Mouse (Mus musculus) liver, adult (tissue): ENCODE results near the gene Spag7.

Experiments used
- GATA4 ChIP-seq: IDR thresholded peaks from 2 replicates; pipeline ENCODE4 v1.6.1; 2014; ENCODE audit warnings: mild to moderate bottlenecking, low read length; ENCODE audit not compliant: insufficient replicate concordance

Gene Spag7

DNA sequence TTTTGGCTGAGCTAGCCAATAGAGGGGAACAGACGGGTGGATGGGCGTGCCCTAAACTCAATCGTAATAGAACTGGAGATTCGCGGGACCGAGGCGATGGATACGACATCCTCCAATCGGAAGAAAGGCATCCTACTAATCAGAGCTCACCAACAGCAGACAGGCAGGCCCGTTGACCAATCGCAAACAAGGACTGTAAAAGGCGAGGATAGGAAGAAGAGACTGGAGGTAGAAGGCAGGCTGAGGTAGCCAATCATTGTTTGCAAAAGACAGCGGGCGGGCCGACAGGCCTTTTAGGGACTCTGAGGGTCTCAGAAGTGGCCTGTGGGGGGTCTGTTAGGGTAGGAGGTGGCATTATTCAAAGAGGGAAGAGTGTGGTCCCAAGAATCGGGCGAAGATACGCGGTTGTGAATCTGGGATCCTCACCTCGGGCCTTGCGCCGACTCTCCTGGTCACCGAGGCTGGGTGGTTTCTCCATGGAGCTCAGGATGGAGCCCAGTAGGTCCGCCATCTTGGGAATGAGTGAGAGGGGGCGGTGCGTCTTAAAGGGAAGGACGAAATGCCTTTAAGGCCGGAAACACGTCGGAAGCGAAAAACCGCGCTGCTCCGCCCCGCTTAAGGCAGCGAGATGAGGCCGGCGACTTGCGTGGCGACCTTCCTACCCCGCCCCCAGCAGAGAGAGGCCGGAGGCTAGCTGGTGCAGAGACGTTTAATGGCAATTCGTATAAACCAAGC, at the start of gene Spag7:
Gene Spag7 (minus strand): TSS at position 646 of the 735 bp plus-strand sequence.
- TF ChIP-seq GATA4, result no peak

DNA sequence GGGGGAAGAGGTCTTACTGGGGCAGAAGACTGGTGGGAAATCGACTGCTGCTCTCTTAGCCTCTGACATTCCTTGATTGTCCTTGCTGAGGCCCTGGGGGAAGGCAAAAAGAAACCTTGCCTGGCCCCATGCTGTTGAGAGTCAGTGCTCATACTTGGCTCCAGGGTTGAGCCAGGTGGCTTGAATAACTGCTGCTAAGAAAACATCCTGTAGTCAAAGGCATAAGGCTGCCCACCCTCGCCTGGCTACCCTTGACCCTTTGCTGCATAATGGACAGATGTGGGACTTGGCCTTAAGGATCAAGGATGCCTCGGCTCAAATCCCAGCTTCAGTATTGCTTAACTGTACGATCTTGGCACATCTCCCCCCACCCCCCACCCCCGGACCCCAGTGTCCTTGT, 49.3 kb upstream of the Spag7 start:
- no peak for TF ChIP-seq GATA4

DNA sequence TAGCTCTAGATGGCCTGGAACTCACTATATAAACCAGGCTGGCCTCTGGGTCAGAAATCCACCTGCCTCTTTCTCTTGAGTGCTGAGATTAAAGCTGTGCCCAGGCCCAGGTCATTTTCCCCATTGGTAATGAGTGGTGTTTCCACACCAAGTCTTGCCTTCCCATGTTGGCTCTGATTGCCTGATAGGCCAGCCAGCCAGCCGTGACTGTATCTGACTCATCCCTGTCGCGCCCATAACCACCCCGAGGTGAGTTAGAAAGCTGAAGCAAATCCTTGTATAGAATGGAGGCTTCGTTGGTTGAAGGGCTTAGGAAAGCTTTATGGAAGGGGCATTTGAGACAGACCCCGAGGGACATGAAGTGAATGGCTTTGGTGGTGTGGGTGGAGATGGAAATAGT, 46.6 kb upstream of the Spag7 start:
- TF ChIP-seq GATA4, result no peak

DNA sequence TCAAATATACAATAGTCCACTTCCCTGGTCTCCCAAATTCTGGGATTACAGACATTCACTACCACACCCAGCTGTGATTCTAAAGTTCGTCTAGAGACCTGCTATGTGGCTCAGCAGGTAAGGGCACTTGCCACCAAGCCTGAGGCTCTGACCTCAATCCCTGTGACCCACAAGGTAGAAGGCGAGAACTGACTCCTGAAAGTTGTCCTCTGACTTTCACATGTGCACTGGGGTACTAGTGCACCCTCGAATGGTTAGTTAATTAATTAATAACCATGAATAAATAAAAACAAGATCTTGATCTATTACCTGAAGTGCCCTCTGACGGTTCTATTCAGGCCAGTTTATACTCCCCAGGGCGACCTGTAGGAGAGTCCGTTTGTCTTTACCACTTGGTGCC, 44.0 kb upstream of the Spag7 start:
- no peak for TF ChIP-seq GATA4

DNA sequence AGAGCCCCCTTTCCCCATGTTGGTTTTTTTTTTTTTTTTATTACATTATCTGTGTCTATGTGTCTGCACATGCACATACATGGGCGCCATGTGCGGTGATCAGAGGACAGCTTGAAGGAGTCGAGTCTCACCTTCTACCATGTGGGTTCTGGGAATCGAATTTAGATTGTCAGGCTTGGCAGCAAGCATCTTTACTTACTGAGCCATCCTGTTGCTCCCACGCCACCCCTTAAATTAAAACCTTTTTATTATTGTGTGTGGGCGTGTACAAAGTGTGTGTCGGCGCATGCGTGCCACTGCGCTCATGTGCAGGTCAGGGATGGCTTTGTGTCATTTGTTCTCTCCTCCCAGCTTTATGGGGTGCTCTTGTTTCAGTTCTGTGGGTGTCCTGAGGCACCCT, 41.8 kb upstream of the Spag7 start:
- TF ChIP-seq GATA4, result no peak

DNA sequence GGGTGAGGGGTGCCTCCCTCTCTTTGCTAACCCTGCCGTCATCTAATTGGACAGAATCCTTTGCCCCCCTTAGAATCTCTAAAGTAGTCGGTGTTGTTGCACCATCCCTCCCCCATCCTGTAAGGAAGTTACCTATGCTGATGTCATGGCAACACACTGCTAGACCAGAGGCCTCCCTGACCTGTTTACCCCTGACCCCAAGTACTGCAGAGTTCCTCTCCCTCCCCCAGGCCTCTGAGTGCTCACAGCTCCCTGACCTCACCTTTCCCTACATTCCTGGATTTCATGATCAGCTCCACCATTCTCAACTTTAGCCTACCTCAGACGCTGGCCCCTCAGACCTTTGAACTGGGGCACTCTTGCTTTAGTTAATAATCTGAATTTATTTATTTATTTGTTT, 36.9 kb upstream of the Spag7 start:
- no peak for TF ChIP-seq GATA4

DNA sequence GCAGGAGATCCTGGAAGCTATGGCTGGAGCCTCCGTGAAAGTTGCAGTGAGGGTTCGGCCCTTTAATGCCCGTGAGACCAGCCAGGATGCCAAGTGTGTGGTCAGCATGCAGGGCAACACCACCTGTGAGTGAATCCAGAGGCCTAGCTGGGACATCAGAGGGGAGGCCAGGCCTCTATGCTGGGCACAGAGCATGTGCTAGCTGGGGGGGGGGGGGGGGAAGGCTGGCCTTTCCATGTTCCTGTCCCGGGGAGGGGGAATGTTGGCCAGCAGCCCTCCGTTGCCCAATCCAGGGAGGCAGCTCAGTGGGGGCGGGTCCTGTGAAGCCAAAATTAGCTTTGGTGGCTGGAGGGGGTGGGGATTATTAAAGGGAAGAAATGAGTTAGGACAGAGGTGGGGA, 33.6 kb upstream of the Spag7 start:
- TF ChIP-seq GATA4, result no peak

DNA sequence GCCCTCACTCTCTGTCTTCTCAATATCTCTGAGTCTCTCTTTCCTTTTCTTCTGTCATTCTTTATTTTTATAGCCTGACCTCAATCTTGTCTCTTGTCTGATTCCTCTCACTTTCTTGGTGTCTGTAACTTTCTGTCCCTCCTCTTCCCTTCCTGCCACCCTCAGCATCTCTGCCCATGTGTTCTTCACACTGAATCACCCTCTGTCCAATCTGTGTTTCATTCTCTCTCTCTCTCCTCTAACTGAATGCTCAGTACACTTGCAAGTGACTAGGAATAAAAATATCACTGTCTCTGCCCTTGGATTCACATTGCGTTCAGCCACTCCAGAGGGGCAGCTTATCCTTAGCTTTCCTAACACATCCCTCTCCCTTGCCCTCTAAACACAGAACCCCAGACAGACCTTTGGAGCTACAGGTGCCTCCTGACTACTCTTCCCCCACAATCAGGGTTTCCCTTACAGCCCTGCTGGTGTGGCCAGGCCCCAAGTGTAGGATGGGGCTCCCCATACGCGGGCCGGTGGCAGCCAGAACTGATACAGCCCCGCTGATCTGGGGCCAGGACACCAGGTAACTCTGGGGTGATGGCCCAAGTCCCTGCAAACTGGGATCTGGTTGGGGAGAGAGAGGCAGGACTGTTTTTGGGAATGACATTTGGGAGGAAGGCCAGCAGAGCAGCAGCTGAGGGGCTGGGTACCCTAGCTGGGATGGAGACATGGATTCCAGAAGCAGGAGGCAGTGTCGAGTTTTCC, 32.9 kb upstream of the Spag7 start:
- no peak for TF ChIP-seq GATA4

DNA sequence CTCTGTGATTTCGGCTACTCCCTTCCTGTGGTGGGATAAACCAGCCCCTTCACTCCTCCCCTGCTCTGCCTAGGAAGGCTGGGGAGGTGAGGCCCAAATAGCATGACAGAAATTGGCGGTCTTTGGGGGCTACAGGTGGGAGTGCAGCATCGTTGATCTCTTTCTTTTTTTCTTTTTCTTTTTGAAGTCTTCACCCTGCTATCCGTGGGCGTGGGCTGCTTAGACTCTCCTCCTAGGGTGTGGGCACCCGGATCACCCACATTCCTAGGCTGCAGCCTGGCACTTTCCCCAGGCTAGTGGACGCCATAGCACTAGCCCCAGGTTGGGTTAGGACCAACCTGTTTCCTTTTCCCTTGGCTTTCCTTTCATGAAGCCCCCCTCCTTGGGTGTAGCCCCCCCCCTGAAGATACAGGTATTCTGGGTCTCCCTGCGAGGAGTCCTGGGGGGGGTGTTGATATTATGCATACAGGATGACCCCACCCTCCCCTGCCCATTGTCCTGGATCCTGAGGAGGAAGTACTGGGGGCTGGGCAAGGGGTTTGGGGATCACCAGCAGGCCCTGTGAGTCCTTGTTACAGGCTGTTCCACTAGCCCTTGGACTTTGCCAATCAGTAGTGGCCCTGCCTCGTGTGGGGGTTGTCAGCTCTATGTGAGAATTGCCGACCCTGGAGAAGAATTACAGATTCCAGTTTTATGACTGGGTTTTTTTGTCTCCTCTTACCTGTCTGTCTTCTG, 32.2 kb upstream of the Spag7 start:
- no peak for TF ChIP-seq GATA4

DNA sequence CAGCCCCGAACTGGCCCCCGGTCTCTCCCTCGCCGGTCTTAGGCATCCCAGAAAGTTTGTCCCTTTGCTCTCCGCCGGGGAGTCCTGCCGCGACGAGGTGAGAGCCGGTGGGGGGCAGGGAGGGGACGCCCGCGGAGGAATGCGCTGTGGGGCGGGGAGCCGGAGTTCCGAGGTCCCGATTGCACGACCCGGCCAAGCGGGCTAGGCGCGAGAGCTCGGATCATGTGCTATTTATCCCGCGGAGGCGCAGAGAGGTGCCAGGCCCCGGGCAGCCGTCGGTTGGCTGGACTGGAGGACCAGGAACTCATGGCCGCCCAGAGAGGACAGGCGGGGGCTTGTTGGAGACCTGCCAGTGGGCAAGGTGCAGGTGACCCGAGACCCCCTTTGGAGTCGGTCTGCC, 31.4 kb upstream of the Spag7 start:
- no peak; the same call in 1 of the 2 replicates for TF ChIP-seq GATA4

DNA sequence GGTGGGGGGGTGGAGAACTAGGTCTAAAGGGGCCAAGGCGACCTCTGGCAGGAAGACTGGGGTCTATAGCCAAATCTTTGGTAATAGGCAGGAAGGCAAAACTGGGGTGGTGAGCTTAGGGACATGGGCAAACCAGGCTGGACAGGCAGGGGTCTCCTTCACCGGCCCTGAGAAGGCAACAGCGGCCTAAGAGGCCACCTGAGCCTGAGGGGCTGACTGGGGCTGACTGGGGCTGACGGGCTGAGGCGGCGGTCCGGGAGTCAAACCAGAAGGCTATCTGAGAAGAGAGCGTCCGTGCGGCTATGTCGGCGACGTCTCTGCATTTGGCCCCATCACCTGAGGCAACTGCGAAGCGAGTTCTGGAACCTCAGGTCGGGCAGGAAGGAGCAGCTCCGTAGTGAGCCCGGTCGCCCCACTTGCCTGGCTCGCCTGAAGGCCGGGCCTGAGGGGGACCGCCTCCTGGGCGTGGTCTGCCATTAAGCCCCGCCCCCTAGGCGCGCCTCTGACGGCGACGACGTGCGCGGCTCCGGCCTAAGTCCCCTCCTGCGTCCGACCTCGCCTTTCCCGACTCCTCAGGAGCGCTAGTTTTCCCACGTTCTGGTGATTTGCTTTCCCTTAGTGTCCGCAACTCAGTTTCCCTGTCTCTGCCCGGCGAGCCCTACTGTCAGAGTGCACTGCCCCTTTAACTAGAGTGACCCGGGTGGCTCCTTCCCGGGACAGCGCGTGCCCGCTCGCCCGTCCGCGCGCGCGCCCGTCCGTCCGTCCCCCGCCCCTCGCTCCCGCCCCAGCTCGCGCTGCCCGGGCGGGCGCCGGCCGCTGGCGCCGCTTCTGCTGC, 30.7 kb upstream of the Spag7 start, which contains the start of the genes Inca1 and Kif1c:
Gene Inca1 (minus strand): TSS at position 434 of the 835 bp plus-strand sequence.
Gene Kif1c (plus strand): TSS at position 827 of the 835 bp plus-strand sequence.
- no peak for TF ChIP-seq GATA4

DNA sequence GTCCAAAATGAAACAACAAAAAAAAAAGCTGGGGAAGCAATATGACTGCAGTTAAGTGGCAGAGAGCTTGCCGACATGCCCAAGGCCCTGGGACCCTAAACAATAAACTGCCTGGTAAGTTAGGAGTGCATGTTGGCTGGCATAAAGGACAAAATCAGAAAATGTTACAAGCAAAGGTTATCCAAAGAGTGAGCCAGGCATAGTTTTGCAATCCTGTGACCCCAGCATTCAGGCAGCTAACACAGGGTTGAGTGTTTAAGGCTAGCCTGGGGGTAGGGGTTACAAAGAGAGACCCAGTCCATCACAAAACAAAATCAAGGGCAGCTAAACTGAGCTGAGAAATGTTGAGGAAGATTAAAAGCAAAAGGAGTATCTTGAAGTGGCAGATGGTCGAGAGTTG, 29.8 kb upstream of the Spag7 start:
- TF ChIP-seq GATA4, result no peak

DNA sequence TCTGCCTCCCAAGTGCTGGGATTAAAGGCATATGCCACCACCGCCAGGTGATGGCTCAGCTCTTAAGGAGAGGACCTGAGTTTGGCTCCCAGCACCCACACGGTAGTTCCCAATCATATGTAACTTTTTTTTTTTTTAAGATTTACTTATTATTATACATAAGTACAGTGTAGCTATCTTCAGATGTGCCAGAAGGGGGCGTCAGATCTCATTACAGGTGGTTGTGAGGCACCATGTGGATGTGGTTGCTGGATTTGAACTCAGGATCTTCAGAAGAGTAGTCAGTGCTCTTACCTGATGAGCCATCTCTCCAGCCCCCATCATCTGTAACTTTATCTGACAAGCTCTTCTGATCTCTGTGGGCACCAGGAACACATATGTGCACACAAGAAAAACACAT, 28.2 kb upstream of the Spag7 start:
- TF ChIP-seq GATA4, result no peak

DNA sequence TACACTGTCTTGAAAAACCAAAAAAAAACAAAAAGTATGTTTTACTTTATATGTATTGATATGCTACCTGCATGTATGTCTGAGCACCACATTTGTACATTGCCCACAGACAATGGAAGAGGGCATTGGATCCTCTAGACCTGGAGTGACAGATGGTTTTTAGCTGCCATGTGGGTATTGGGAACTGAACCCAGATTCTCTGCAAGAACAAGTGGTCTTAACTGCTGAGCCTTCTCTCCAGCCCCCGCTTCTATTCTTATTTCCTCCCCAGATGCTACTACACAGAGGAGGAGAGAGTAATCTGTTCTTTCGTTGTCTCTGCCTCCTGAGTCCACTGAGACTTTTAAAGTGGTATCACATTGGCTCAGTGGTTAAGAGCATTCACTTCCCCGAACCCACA, 24.3 kb upstream of the Spag7 start:
- TF ChIP-seq GATA4, result no peak

DNA sequence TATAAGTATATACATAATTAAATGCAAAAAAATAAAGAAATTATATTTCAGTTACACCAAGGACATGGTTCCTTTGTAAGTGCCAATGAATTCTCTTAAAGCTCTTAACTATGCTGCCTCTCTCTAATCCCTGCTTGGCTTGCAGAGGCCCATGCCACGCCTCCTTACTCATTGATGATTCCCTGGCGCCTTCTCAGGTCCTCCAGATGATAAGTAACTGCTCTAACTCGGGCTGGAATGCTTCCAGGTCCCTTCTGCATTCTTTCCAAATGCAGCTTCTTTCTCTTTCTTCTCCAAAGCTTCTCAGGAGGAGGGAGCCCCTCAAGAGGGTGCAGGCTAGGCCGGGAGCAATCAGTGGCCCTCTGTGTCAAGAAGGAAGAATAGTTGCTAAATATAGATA, 20.4 kb upstream of the Spag7 start:
- TF ChIP-seq GATA4, result no peak
